Mouse (Mus musculus) layer of hippocampus, postnatal 36 days (tissue): Measurements from ENCODE around the gene 2210408I21Rik. TPM values are rescaled to one million over a fixed set of nuclear protein-coding genes. Genes with fewer than 3 reads are reported as not detected.

Source experiments
- DNase-seq, 2 experiments: peaks; one replicate each; pipeline ENCODE4 v3.0.0; 2022
- total RNA-seq, 2 experiments: library from RNA; stranded (reverse); gene quantifications; 2 replicates each; pipeline ENCODE4 v1.2.3; 2021

2210408I21Rik gene
- total RNA-seq, 2 experiments from 2014 or later, result 19.7 to 22.7 TPM

DNA sequence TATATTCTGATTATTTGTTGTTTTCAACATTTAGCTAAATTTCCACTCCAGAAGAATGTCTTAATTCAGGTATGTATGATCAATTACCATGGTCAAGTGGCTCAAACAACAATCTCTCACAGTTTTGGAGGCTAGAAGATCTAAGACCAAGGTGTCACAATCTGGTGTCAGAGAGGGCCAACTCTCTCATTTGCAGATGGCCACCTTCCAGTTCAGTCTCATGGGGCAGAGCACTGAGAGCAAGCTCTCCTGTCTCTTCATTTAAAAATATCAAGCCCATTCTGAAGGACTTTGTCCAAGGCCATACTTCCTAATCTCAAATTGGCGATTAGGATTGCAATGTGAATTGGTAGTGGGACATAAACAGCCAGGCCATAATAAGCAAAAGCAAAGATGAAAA lies 378.7 kb downstream of the 2210408I21Rik start:
- DNase-seq, result no peak

DNA sequence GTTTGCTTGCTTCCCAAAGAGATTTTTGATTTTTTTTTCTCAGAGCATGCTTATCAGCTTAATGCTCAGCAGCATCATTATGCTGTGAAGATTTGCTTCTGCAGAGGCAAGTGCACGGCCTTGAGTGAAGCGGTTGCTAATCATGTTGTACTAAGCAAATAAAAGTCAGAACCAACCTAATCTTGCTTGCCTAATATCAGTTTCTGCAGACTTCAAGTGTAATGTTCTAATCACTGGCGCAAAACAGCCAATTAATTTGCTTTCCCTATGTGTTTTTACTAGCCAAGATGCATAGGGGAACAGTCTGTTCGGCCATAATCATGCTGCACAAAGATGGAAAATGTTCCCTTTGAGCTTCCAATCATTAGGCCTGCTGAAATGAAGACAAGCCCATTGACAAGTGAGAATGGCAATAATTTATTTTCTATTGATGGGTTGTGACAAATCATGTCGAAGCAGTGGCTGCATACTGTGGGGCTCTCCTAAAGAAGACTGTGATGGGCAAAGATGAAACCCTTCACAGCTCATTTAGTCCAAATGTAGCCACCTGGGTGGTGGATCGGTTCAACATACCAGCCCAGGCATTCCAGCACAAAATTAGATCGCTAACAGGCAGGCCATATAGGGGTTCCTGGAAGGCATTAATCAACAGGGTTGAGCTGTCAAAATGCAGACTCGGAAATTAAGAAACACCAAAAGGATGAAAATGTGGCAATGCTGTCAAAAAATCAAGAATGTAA lies 393.8 kb downstream of the 2210408I21Rik start:
- no peak for DNase-seq

DNA sequence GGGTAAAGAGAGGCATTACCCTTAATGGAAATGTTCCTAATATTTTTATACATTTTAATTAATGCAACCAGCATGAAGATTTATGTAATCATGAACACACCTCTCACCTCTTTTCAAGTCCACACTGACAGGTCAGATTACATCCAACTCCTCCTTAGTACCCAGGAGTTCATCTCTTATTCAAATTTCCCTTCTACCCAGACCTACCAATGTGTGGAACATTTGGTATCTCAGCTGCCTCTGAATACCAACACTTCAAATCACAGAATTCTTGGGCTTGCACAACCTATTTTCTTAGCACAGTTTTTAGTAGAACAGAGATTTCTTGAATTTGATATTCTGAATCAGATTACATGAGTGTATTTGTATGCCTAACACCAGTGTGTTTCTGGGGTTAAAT lies 394.4 kb downstream of the 2210408I21Rik start:
- DNase-seq, result no peak

DNA sequence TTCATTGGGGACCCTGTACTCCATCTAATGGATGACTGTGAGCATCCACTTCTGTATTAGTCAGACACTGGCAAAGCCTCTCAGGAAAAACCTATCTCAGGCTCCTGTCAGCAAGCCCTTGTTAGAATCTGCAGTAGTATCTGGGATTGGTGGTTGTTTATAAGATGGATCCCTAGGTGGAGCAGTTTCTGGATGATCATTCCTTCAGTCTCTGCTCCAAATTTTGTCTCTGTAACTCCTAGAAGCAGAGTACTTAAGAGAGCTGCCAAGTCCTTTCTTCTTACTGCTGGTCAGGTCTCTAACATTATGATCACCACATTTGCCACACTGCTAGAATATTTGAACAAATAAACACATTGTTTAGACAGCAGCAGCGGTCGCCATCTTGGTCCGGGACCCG lies 402.1 kb downstream of the 2210408I21Rik start:
- no peak for DNase-seq

DNA sequence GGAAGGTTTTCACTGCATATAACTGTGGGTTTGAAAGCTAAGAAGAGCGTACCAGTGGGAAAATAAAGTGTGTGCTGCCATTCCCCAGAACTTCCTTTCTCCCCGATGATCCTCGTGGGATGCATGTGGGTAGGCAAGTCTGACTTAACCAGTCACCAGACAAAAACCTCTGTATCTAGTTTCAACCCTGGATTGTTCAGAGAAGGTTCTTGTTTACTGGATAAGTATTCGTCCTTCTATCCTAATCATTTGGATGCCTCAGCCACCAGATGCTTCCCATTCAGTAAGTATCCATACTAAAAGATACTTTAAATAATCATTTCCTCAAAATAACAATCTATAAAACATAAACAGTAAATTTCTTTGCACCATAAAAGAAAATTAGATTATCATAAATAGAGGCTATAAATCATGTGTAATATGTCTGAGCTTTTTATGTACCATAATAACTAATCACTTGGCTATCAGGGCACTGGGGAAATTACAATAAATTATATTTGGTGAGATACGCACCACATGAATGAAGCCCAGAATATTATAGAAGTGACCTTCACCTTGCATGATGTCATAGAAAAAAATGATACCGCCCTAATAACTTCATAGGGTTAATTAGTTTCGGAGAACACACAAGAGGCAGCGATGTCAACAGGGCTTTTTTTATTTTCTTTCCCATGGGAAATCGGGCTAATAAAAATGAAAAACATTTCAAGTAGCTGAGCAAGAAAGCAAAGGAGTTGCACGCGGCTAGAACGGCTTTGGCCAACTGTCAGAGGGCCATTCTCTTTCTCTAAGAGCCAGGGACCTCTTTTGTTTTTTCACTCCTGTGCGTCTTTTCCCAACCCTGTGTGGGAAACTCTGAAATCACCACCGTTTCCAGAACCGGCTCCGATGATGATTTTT lies 412.4 kb downstream of the 2210408I21Rik start:
- no peak for DNase-seq

DNA sequence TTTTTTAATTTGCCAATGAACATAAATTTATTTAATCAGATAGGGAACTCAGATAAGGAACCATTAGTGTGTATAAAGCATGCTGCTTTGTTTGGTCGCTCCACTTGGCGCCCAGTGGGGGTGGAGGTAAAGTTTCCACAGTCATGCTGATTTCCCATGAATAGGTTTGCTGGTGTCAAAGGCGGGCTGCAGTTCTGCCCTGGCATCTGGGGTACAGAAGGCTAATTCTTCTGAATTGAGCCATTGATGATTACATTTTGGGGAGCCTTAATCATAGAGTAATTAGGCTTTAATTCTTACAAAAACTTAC lies 413.0 kb downstream of the 2210408I21Rik start:
- no peak for DNase-seq

DNA sequence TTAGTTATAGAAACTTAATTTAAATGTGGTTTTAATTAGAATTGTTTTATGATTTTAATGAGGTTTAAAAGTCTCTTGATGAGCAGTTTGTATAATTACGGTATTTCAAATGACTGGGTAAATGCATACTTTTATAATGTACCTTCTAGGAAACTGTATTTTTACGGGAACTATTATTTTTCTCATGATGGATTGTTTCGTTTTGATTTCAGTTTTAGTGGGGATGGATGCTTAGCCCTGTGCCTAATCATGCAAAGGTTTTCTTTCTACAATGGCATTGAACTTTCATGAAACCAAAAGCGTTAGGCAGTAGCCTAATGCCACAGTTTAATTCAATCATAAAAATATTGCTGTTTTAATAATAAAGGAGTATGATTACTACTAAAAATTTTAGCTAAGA lies 413.4 kb downstream of the 2210408I21Rik start:
- no peak for DNase-seq

DNA sequence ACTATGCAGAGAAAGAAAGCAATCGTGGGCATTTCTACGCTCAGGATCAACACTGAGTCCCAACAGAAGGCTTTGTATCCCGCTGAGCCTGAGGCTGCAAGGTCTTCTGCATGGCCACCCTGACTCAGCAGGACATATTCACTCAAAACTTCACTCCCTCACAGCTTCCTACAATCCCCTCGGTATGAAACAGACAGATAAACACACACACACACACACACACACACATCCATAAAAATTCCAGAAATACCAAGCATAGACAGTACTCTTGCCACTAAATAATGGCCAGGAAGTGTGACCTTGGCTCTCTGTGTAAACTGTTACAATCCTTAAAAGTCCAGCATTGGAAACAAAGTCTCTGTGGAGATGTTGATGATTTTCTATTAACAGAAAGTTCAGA lies 458.7 kb downstream of the 2210408I21Rik start:
- no peak for DNase-seq

DNA sequence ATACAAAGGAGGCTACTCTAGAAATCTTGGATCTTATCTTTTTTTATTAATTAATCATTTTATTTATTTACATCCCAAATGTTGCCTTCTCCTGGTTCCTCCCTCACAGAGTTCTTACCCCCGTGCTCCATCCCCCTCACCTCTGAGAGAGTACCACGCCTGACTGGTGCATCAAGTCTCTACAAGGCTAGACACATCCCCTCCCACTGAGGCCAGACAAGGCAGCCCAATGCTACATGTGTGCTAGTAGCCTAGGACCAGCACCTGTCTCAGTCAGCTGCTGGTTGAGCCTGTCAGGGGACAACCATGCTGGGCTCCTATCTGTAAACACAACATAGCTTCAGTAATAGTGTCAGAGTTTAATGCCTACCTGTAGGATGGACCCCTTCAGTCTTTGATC lies 480.0 kb downstream of the 2210408I21Rik start:
- DNase-seq, result no peak

Other genes starting within 250 kb of the 2210408I21Rik start
- 10 to 100 TPM; 15.7 to 18.4 TPM for gene Slf1, start 67 bp upstream of the 2210408I21Rik start, total RNA-seq